Mouse (Mus musculus): ENCODE data around the gene Blcap.

Gene Blcap

GRCm38 (mm10) chr2:157571224-157571832, at the start of gene Blcap:
TSS of gene Blcap (minus strand) at chr2:157571274.
- WGBS: 8% methylated on average over 6 of the region's 6 CpGs

GRCm38 (mm10) chr2:157618393-157618792, 47.3 kb upstream of the Blcap start:
- WGBS: 93% methylated on average over 4 of the region's 4 CpGs

- WGBS: 41% methylated on average over 11 of the region's 11 CpGs
These were observed 42.9 kb upstream of the Blcap start for GRCm38 (mm10) chr2:157613997-157614396.

GRCm38 (mm10) chr2:157611735-157612134, 40.7 kb upstream of the Blcap start:
- WGBS: 87% methylated on average over 3 of the region's 3 CpGs

- 70% methylated on average over 9 of the region's 9 CpGs for WGBS
These were observed 36.6 kb upstream of the Blcap start for GRCm38 (mm10) chr2:157607542-157608236.

GRCm38 (mm10) chr2:157605025-157605675, 34.1 kb upstream of the Blcap start:
- WGBS: 9% methylated on average over 18 of the region's 18 CpGs

GRCm38 (mm10) chr2:157601435-157601839, 30.4 kb upstream of the Blcap start:
- whole genome bisulfite sequencing: 70% methylated on average over 6 of the region's 6 CpGs

- WGBS: 65% methylated on average over 22 of the region's 22 CpGs
These were observed 25.9 kb upstream of the Blcap start for GRCm38 (mm10) chr2:157596876-157597566.

- 39% methylated on average over 7 of the region's 7 CpGs for WGBS
These were observed 14.3 kb upstream of the Blcap start for GRCm38 (mm10) chr2:157585351-157585750.

- 41% methylated on average over 2 of the region's 2 CpGs for WGBS
These were observed 1.7 kb upstream of the Blcap start for GRCm38 (mm10) chr2:157572786-157573185.

GRCm38 (mm10) chr2:157569796-157570485, 1.1 kb downstream of the Blcap start:
- WGBS: 67% methylated on average over 9 of the region's 9 CpGs

GRCm38 (mm10) chr2:157568881-157569280, 2.2 kb downstream of the Blcap start:
- WGBS: 32% methylated on average over 2 of the region's 2 CpGs

- WGBS: 85% methylated on average over 11 of the region's 11 CpGs
These were observed 3.7 kb downstream of the Blcap start for GRCm38 (mm10) chr2:157567235-157567961.

- WGBS: under 1% methylated on average over 36 of the region's 36 CpGs
These were observed 4.7 kb downstream of the Blcap start for GRCm38 (mm10) chr2:157566260-157566952.

- under 1% methylated on average over 34 of the region's 35 CpGs for WGBS
These were observed 5.2 kb downstream of the Blcap start for GRCm38 (mm10) chr2:157565898-157566259.

GRCm38 (mm10) chr2:157565446-157565845, 5.6 kb downstream of the Blcap start:
- WGBS: 5% methylated on average over 13 of the region's 13 CpGs

- 69% methylated on average over 4 of the region's 4 CpGs for WGBS
These were observed 6.4 kb downstream of the Blcap start for GRCm38 (mm10) chr2:157564723-157565122.

GRCm38 (mm10) chr2:157563031-157563430, 8.0 kb downstream of the Blcap start:
- 57% methylated on average over 2 of the region's 2 CpGs for WGBS

- 55% methylated on average over 27 of the region's 27 CpGs for WGBS
These were observed 9.8 kb downstream of the Blcap start for GRCm38 (mm10) chr2:157561165-157561836.

GRCm38 (mm10) chr2:157560302-157560701, 10.8 kb downstream of the Blcap start:
- 45% methylated on average over 33 of the region's 33 CpGs for WGBS

Data from cerebral cortex, adult 2 months (tissue).